Mouse (Mus musculus) adrenal gland, adult (tissue): ENCODE data around the gene Elf4.
"Not testable (repeated sequence)": the region's sequence is repeated elsewhere in the genome, so short reads cannot be mapped to it uniquely, and the experiment has no call there.

Experiments
- DNase-seq, 2 experiments: peaks; one replicate each; pipeline ENCODE4 v3.0.0; 2022 to 2023; ENCODE audit warnings: low spot score in 1 of 2; ENCODE audit not compliant: inconsistent age in 2 of 2

Elf4 gene

GRCm38 (mm10) chrX:48439036-48439435 is 23.9 kb downstream of the Elf4 start:
- peak in 1 of 2 experiments; percentile 49 for DNase-seq

- not testable (repeated sequence) for DNase-seq
Observed at GRCm38 (mm10) chrX:48436082-48436481, 26.9 kb downstream of the Elf4 start.

GRCm38 (mm10) chrX:48435477-48435900 is 27.4 kb downstream of the Elf4 start:
- peak in 1 of 2 experiments; percentile 72 for DNase-seq

- peak in 1 of 2 experiments; percentile 72 for DNase-seq
Observed at GRCm38 (mm10) chrX:48434251-48434650, 28.7 kb downstream of the Elf4 start.

- DNase-seq: peak in 1 of 2 experiments; percentile 58
Observed at GRCm38 (mm10) chrX:48433527-48433899, 29.4 kb downstream of the Elf4 start.

- DNase-seq: no peak
Observed at GRCm38 (mm10) chrX:48432599-48433526, 30.1 kb downstream of the Elf4 start.

GRCm38 (mm10) chrX:48429538-48429937 is 33.4 kb downstream of the Elf4 start:
- peak in 1 of 2 experiments; percentile 42 for DNase-seq

- DNase-seq: no peak
Observed at GRCm38 (mm10) chrX:48429100-48429499, 33.8 kb downstream of the Elf4 start.

- no peak for DNase-seq
Observed at GRCm38 (mm10) chrX:48428642-48429041, 34.3 kb downstream of the Elf4 start.

GRCm38 (mm10) chrX:48428241-48428640 is 34.7 kb downstream of the Elf4 start:
- DNase-seq: peak in 1 of 2 experiments; percentile 43

- peak in 1 of 2 experiments; percentile 56 for DNase-seq
Observed at GRCm38 (mm10) chrX:48425280-48425679, 37.7 kb downstream of the Elf4 start.

- DNase-seq: peak in 1 of 2 experiments; percentile 68
Observed at GRCm38 (mm10) chrX:48424583-48424982, 38.3 kb downstream of the Elf4 start.

- peak in 1 of 2 experiments; percentile 70 for DNase-seq
Observed at GRCm38 (mm10) chrX:48423671-48424070, 39.3 kb downstream of the Elf4 start.

- DNase-seq: peak; percentile 66 to 91
Observed at GRCm38 (mm10) chrX:48422986-48423385, 39.9 kb downstream of the Elf4 start.

GRCm38 (mm10) chrX:48418417-48418816 is 44.5 kb downstream of the Elf4 start:
- DNase-seq: peak in 1 of 2 experiments; percentile 60

- no peak for DNase-seq
Observed at GRCm38 (mm10) chrX:48414291-48414690, 48.6 kb downstream of the Elf4 start.

GRCm38 (mm10) chrX:48412629-48413028 is 50.3 kb downstream of the Elf4 start:
- peak in 1 of 2 experiments; percentile 42 for DNase-seq

GRCm38 (mm10) chrX:48410388-48410776 is 52.5 kb downstream of the Elf4 start:
- DNase-seq: no peak

GRCm38 (mm10) chrX:48409611-48410387 is 53.1 kb downstream of the Elf4 start:
- peak; percentile 85 to 95 for DNase-seq

GRCm38 (mm10) chrX:48405141-48405540 is 57.8 kb downstream of the Elf4 start:
- DNase-seq: no peak

GRCm38 (mm10) chrX:48399994-48400393 is 62.9 kb downstream of the Elf4 start:
- no peak for DNase-seq

- DNase-seq: no peak
Observed at GRCm38 (mm10) chrX:48389380-48389779, 73.6 kb downstream of the Elf4 start.
